Mouse (Mus musculus): ENCODE data around the gene Klk1b4. TPM values are rescaled to one million over a fixed set of nuclear protein-coding genes. Genes with fewer than 3 reads are reported as not detected.
"Not testable (repeated sequence)": the region's sequence is repeated elsewhere in the genome, so short reads cannot be mapped to it uniquely, and the experiment has no call there.

Klk1b4 gene
- total RNA-seq, 2 experiments from 2014 or later, result not detected

DNA sequence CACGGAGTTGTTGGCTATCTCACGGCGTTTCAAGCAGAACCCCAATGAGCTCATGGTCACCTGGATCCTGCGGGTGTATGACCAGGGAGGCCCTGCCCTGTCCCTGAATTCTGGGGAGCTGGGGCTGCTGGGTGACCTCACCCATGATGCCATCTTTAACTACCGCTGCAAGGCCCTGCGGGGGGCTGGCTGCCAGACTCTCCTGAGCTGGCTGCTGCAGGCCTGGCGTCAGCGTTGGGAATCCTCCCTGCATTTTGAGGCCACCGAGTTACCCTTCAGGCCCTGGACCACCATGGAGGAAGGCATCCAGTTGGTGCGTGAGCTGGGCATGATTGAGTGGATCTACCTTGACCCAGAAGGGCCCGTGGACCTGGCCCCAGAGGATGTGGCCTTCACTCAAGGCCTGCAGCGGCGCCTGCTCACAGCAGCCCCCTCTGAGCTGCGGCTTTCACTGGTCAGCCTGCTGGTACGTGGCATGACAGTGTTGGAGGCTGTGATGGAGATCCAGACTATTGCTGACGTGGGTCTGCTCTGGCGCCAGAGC lies 43.6 kb downstream of the Klk1b4 start:
- DNase-seq (ENCODE audit: extremely low spot score in 1 of 2, low spot score in 1 of 2), result not testable (repeated sequence)

DNA sequence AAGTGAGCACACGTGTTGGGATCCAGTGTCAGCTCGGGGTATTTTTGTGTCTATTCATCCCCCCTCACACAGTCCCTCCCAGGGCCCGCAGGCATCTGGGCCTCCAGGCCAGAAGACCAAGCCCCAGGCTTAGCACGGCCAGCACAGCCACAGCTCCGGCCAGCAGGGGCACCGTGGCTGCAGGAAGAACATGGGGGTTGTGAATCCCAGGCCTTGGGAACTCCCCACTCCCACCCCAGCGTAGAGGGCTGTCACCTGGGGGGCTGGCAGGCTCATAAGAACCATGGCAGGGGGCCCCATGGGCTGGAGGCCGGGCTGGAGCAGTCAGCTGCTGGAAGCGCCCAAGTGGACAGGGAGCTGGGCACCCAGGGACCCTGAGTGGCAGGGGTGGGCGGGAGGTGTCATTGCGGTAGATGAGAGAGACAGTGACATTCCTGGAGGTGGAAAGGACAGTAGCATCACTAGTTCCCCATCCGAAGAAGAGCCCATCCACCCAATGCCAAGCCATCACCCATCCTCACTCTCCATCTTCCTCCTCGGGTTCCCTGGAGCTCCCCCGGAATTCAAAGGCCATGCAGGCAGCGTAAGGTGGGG lies 45.9 kb downstream of the Klk1b4 start:
- DNase-seq (ENCODE audit: extremely low spot score in 1 of 2, low spot score in 1 of 2), result no peak

DNA sequence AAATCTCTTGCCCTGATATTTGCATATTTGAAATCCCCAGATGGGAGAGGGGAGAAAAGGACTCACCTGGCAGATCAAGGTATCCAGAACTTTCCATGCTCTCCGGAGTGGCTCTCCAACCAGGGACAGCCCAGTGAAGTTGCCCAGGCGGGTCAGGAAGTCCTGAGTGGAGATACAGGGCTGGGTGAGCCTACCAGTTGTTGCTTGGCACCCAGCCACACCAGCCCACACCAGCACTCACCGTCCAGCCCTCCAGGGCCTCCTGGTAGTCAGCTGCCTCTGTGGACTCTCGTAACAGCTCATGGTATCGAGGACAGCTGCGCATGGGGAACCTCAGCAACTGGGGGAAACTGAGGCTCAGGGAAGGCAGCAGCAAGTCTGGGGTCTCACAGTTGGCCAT lies 47.7 kb downstream of the Klk1b4 start:
- no peak for DNase-seq (ENCODE audit: extremely low spot score in 1 of 2, low spot score in 1 of 2)

DNA sequence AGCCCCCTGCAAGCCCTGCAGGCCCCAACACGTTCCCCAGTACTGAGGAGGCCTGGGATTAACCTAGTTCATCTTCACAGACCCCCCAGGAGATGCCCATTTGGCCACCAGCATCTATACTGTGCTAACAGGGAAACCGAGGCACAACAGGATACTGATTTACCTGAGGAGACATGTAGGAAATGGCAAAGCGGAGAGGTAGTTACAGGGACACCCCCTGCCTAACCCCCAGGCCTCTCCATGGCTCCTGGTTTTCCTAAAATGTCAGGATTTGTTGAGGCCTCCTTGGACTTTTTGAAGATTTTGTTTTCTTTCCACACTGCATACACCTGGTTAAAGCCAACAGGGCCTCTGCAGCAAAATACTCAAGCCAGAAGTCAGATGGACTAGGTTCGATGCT lies 50.0 kb downstream of the Klk1b4 start, which contains the start of gene Acp4:
TSS of gene Acp4 (minus strand) at position 101 of the 400 bp plus-strand sequence.
- no peak for DNase-seq (ENCODE audit: extremely low spot score in 1 of 2, low spot score in 1 of 2)

DNA sequence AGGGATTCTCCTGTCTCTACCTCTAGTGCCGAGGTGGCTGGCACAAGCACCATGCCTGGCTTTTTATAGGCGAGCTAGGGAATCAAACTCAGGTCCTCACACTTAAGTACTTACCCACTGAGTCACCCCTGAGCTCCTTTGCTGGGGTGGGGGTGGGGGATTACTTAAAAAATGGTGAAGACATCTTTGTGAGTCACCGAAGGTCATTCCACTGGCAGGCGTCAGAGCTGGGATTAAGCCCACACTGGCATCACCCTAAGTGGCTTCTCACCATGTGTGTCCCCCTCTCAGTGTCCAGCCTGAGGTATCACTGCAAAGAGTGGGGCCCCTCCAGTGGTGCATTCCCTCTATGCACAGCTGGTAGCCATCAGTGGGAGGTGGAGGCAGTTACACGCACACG lies 53.2 kb downstream of the Klk1b4 start:
- no peak for DNase-seq (ENCODE audit: extremely low spot score in 1 of 2, low spot score in 1 of 2)

DNA sequence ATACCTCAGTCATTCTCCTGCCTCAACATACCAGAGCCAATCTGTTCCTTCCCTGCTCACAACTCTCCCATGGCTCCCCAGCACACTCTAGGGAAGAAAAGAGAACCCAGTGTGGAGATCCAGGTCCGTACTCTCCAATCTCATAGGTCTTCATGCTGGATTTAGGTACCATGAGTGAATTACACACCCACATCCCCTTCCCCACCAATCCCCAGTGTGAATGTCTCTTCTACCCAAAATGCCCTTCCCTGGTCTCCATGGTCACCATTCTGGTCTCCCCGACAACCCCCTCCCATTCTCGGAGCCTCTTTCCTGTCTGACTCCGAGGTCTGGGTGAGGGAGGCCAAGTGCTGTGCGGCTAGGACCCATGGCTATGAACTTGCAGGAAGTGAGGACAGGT lies 53.9 kb downstream of the Klk1b4 start, which contains the start of gene Gm15517:
TSS of gene Gm15517 (plus strand) at position 301 of the 400 bp plus-strand sequence.
- no peak for DNase-seq (ENCODE audit: extremely low spot score in 1 of 2, low spot score in 1 of 2)

Other genes with a start within 250 kb of the Klk1b4 start
- gene Klk1b1, start 240.7 kb upstream of the Klk1b4 start, total RNA-seq (2021), result not detected
- not detected for gene Klk1b9, start 231.4 kb upstream of the Klk1b4 start, total RNA-seq (2021)
- not detected for gene Klk1b11, start 211.6 kb upstream of the Klk1b4 start, total RNA-seq (2021)
- not detected for gene Klk1b26, start 195.3 kb upstream of the Klk1b4 start, total RNA-seq (2021)
- gene Klk1b27, start 155.1 kb upstream of the Klk1b4 start, total RNA-seq (2021), result not detected
- not detected for gene Klk1b21, start 105.1 kb upstream of the Klk1b4 start, total RNA-seq (2021)
- not detected for gene Klk1b22, start 94.8 kb upstream of the Klk1b4 start, total RNA-seq (2021)
- not detected for gene Klk1b16, start 70.7 kb upstream of the Klk1b4 start, total RNA-seq (2021)
- gene Klk1b24, start 19.2 kb upstream of the Klk1b4 start, total RNA-seq (2021), result not detected
- gene Klk1b3, start 9.2 kb upstream of the Klk1b4 start, total RNA-seq (2021), result not detected
- not detected for gene Klk1b5, start 8.5 kb downstream of the Klk1b4 start, total RNA-seq (2021)
- gene Klk1, start 17.9 kb downstream of the Klk1b4 start, total RNA-seq (2021), result not detected
- gene Gm36864, start 28.7 kb downstream of the Klk1b4 start, total RNA-seq (2021), result not detected
- gene 1700028J19Rik, start 39.3 kb downstream of the Klk1b4 start, total RNA-seq (2021), result 1 to 10 TPM; 1.1 to 1.3 TPM
- 10 to 100 TPM; 75.3 to 94.3 TPM for gene 2410002F23Rik, start 39.3 kb downstream of the Klk1b4 start, total RNA-seq (2021)
- gene Acp4, start 49.9 kb downstream of the Klk1b4 start, total RNA-seq (2021), result not detected
- gene Gm15517, start 54.0 kb downstream of the Klk1b4 start, total RNA-seq (2021), result not detected
- 1 to 10 TPM; 3.1 to 3.5 TPM for gene Clec11a, start 99.5 kb downstream of the Klk1b4 start, total RNA-seq (2021)
- gene Shank1, start 102.8 kb downstream of the Klk1b4 start, total RNA-seq (2021), result 100 to 1,000 TPM; 502 to 670 TPM
- 10 to 100 TPM; 91.3 to 92.1 TPM for gene Syt3, start 176.7 kb downstream of the Klk1b4 start, total RNA-seq (2021)
- gene 1700008O03Rik, start 178.4 kb downstream of the Klk1b4 start, total RNA-seq (2021), result 1 to 10 TPM; 3.8 to 4.1 TPM
- 100 to 1,000 TPM; 322 to 333 TPM for gene Lrrc4b, start 221.6 kb downstream of the Klk1b4 start, total RNA-seq (2021)